Mouse (Mus musculus) lung, postnatal 0 days (tissue): ENCODE measurements around the gene Lgr6. TPM values are rescaled to one million over a fixed set of nuclear protein-coding genes. Genes with fewer than 3 reads are reported as not detected.

Source experiments
- ATAC-seq: fragments of 200-750 bp; cut with Nextera tagmentation; 2 replicates; pipeline ENCODE4 v1.8.0; 2017; ENCODE audit warnings: moderate library complexity
- DNase-seq: peaks from one replicate; pipeline ENCODE4 v3.0.0-alpha.2; 2016; ENCODE audit warnings: low spot score
- H3K27ac ChIP-seq: fragments of 300-500 bp; sonication (generic); 2 replicates; pipeline ENCODE4 v1.5.1; 2014; ENCODE audit warnings: antibody characterized with exemption, mild to moderate bottlenecking, low read length, mixed read lengths
- H3K27me3 ChIP-seq: fragments of 300-500 bp; sonication (generic); replicated peaks from 2 replicates; pipeline ENCODE4 v1.6.1; 2014; ENCODE audit warnings: low read length, mixed read lengths; ENCODE audit not compliant: insufficient read depth
- H3K36me3 ChIP-seq: fragments of 300-500 bp; sonication (generic); 2 replicates; pipeline ENCODE4 v1.6.1; 2014; ENCODE audit warnings: low read length, mixed read lengths; ENCODE audit not compliant: insufficient read depth
- H3K4me1 ChIP-seq: fragments of 300-500 bp; sonication (generic); 2 replicates; pipeline ENCODE4 v1.6.1; 2014; ENCODE audit warnings: antibody characterized with exemption, low read depth, low read length, mixed read lengths; ENCODE audit not compliant: insufficient read depth
- H3K4me2 ChIP-seq: fragments of 300-500 bp; sonication (generic); replicated peaks from 2 replicates; pipeline ENCODE4 v1.6.1; 2014; ENCODE audit warnings: low read depth, mild to moderate bottlenecking, low read length, moderate library complexity, mixed read lengths
- H3K4me3 ChIP-seq: fragments of 300-500 bp; sonication (generic); 2 replicates; pipeline ENCODE4 v1.5.1; 2014; ENCODE audit warnings: low read depth, low read length
- H3K9ac ChIP-seq: fragments of 300-500 bp; sonication (generic); replicated peaks from 2 replicates; pipeline ENCODE4 v1.6.1; 2014; ENCODE audit warnings: low read depth, mild to moderate bottlenecking
- H3K9me3 ChIP-seq: fragments of 300-500 bp; sonication (generic); 2 replicates; pipeline ENCODE4 v1.6.1; 2016; ENCODE audit warnings: low read length, mixed read lengths
- CTCF ChIP-seq: IDR thresholded peaks from 2 replicates; pipeline ENCODE4 v1.5.1; 2016; ENCODE audit warnings: antibody characterized with exemption, mild to moderate bottlenecking
- EP300 ChIP-seq: IDR thresholded peaks from 2 replicates; pipeline ENCODE4 v1.6.1; 2016; ENCODE audit warnings: antibody characterized with exemption, mild to moderate bottlenecking, control low read depth
- WGBS: fragments of 180-500 bp; shearing (Covaris S2); extraction: QIAGEN DNeasy Blood & Tissue Kit; methylation state at CpG from one replicate; pipeline ENCODE4 v1.1.7; 2014; 5-methylcytosine and 5-hydroxymethylcytosine counted together
- polyA plus RNA-seq: library from polyadenylated mRNA; unstranded; fragments of >200 nt; fragmentation: Nextera tagmentation; extraction: Ambion mirVana; gene quantifications from 2 replicates; pipeline ENCODE4 v1.2.1, GENCODE M21; 2015

The Lgr6 gene
- polyA plus RNA-seq, 1 experiment from 2014 or later, result 2.9 TPM

GRCm38 (mm10) chr1:135130376-135131018 is 25.4 kb upstream of the Lgr6 start:
- Histone ChIP-seq H3K4me1 (no peaks in the 10 kb centered on the region), H3K9ac (no peak overlapping the region), H3K4me2 (no peak overlapping the region), H3K27ac (no peak overlapping the region), H3K4me3 (no peak overlapping the region), H3K27me3 (no peaks in the 10 kb centered on the region), H3K9me3 (no peaks in the 10 kb centered on the region), H3K36me3 (no peaks in the 10 kb centered on the region)
- WGBS, result 78% methylated on average over 2 of the region's 2 CpGs
- TF ChIP-seq EP300 (no peak), CTCF (no peak)
- ATAC-seq (no peak), DNase-seq (no peak)

GRCm38 (mm10) chr1:135129543-135130183 is 24.6 kb upstream of the Lgr6 start:
- no peaks in the 10 kb centered on the region; the same call in 1 of the 2 replicates for H3K27me3 ChIP-seq
- H3K36me3 ChIP-seq, result no peaks in the 10 kb centered on the region
- ATAC-seq (no peak), DNase-seq (no peak)
- H3K27ac ChIP-seq, result no peak overlapping the region
- no peaks in the 10 kb centered on the region for H3K4me1 ChIP-seq
- no peaks in the 10 kb centered on the region for H3K9me3 ChIP-seq
- H3K9ac ChIP-seq, result no peak overlapping the region
- TF ChIP-seq EP300, result no peak
- TF ChIP-seq CTCF, result no peak
- H3K4me3 ChIP-seq, result no peak overlapping the region
- 77% methylated on average over 8 of the region's 9 CpGs for WGBS
- no peak overlapping the region for H3K4me2 ChIP-seq

- TF ChIP-seq EP300, result no peak
- TF ChIP-seq CTCF, result no peak
- no peaks in the 10 kb centered on the region for H3K9me3 ChIP-seq
- ATAC-seq (no peak), DNase-seq (no peak)
- no peaks in the 10 kb centered on the region for H3K36me3 ChIP-seq
- H3K4me3 ChIP-seq, result no peak overlapping the region
- H3K4me1 ChIP-seq, result no peaks in the 10 kb centered on the region
- no peaks in the 10 kb centered on the region; the same call in 1 of the 2 replicates for H3K27me3 ChIP-seq
- no peak overlapping the region for H3K4me2 ChIP-seq
- H3K9ac ChIP-seq, result no peak overlapping the region
- WGBS, result 35% methylated on average over 9 of the region's 9 CpGs
- H3K27ac ChIP-seq, result no peak overlapping the region
Observed at GRCm38 (mm10) chr1:135128986-135129385, 23.9 kb upstream of the Lgr6 start.

GRCm38 (mm10) chr1:135128011-135128441 is 22.9 kb upstream of the Lgr6 start:
- Histone ChIP-seq H3K9ac (no peak overlapping the region), H3K4me2 (no peak overlapping the region), H3K4me1 (no peaks in the 10 kb centered on the region), H3K36me3 (no peaks in the 10 kb centered on the region), H3K4me3 (no peak overlapping the region), H3K27me3 (no peaks in the 10 kb centered on the region; the same call in 1 of the 2 replicates), H3K27ac (no peak overlapping the region), H3K9me3 (no peaks in the 10 kb centered on the region)
- TF ChIP-seq EP300 (no peak), CTCF (no peak)
- ATAC-seq (no peak), DNase-seq (no peak)
- WGBS, result 50% methylated on average over 4 of the region's 6 CpGs

- DNase-seq, result no peak
- H3K27ac ChIP-seq, result no peak overlapping the region
Observed at GRCm38 (mm10) chr1:135126443-135127027, 21.5 kb upstream of the Lgr6 start.

GRCm38 (mm10) chr1:135125990-135126389 is 20.9 kb upstream of the Lgr6 start:
- Histone ChIP-seq H3K9ac (no peak overlapping the region), H3K4me1 (no peaks in the 10 kb centered on the region), H3K36me3 (no peaks in the 10 kb centered on the region), H3K9me3 (no peaks in the 10 kb centered on the region), H3K4me3 (no peak overlapping the region), H3K27me3 (no peaks in the 10 kb centered on the region; the same call in 1 of the 2 replicates), H3K27ac (no peak overlapping the region), H3K4me2 (no peak overlapping the region)
- peak; percentile 60 for ATAC-seq
- TF ChIP-seq CTCF, result no peak
- no peak for TF ChIP-seq EP300
- DNase-seq, result peak; percentile 46
- WGBS, result 42% methylated on average over 8 of the region's 8 CpGs

More at GRCm38 (mm10) chr1:135126443-135127027, 21.5 kb upstream of the Lgr6 start:
- Histone ChIP-seq H3K9me3 (no peaks in the 10 kb centered on the region), H3K4me2 (no peak overlapping the region), H3K9ac (no peak overlapping the region), H3K27me3 (no peaks in the 10 kb centered on the region; the same call in 1 of the 2 replicates), H3K4me1 (no peaks in the 10 kb centered on the region), H3K4me3 (no peak overlapping the region), H3K36me3 (no peaks in the 10 kb centered on the region)
- no peak for ATAC-seq
- TF ChIP-seq CTCF (no peak), EP300 (no peak)
- 53% methylated on average over 4 of the region's 4 CpGs for WGBS
